Mouse (Mus musculus): ENCODE results near the gene Itga3.
"Not testable (repeated sequence)": the region's sequence is repeated elsewhere in the genome, so short reads cannot be mapped to it uniquely, and the experiment has no call there.

Itga3 gene

GRCm38 (mm10) chr11:95032945-95033344, 43.7 kb downstream of the Itga3 start:
- no peak for DNase-seq (ENCODE audit: extremely low read depth, low read depth)

GRCm38 (mm10) chr11:95027850-95028470, 48.6 kb downstream of the Itga3 start:
- DNase-seq (ENCODE audit: extremely low read depth, low read depth): no peak

- no peak for DNase-seq (ENCODE audit: extremely low read depth, low read depth)
These were observed 49.8 kb downstream of the Itga3 start for GRCm38 (mm10) chr11:95026849-95027248.

- no peak for DNase-seq (ENCODE audit: extremely low read depth, low read depth)
These were observed 50.5 kb downstream of the Itga3 start for GRCm38 (mm10) chr11:95026090-95026542.

GRCm38 (mm10) chr11:95025227-95026012, 51.2 kb downstream of the Itga3 start:
- no peak for DNase-seq (ENCODE audit: extremely low read depth, low read depth)

- DNase-seq (ENCODE audit: extremely low read depth, low read depth): no peak
These were observed 52.0 kb downstream of the Itga3 start for GRCm38 (mm10) chr11:95024439-95025184.

GRCm38 (mm10) chr11:95023481-95023880, 53.1 kb downstream of the Itga3 start:
- no peak for DNase-seq (ENCODE audit: extremely low read depth, low read depth)

GRCm38 (mm10) chr11:95022237-95022992, 54.2 kb downstream of the Itga3 start:
- no peak for DNase-seq (ENCODE audit: extremely low read depth, low read depth)

GRCm38 (mm10) chr11:95015484-95015883, 61.1 kb downstream of the Itga3 start:
- no peak for DNase-seq (ENCODE audit: extremely low read depth, low read depth)

- DNase-seq (ENCODE audit: extremely low read depth, low read depth): no peak
These were observed 64.1 kb downstream of the Itga3 start for GRCm38 (mm10) chr11:95012487-95012886.

- DNase-seq (ENCODE audit: extremely low read depth, low read depth): peak; percentile 99
These were observed 64.5 kb downstream of the Itga3 start for GRCm38 (mm10) chr11:95012075-95012474.

GRCm38 (mm10) chr11:95011416-95011815, 65.2 kb downstream of the Itga3 start:
- no peak for DNase-seq (ENCODE audit: extremely low read depth, low read depth)

GRCm38 (mm10) chr11:95010841-95011403, 65.7 kb downstream of the Itga3 start:
- not testable (repeated sequence) for DNase-seq (ENCODE audit: extremely low read depth, low read depth)

- no peak for DNase-seq (ENCODE audit: extremely low read depth, low read depth)
These were observed 66.4 kb downstream of the Itga3 start for GRCm38 (mm10) chr11:95010141-95010739.

GRCm38 (mm10) chr11:95009629-95010014, 67.0 kb downstream of the Itga3 start, which contains the start of gene Samd14:
Gene Samd14 (plus strand): TSS chr11:95009879.
- no peak for DNase-seq (ENCODE audit: extremely low read depth, low read depth)

- DNase-seq (ENCODE audit: extremely low read depth, low read depth): no peak
These were observed 67.7 kb downstream of the Itga3 start for GRCm38 (mm10) chr11:95008661-95009628.

GRCm38 (mm10) chr11:95007418-95007817, 69.2 kb downstream of the Itga3 start:
- no peak for DNase-seq (ENCODE audit: extremely low read depth, low read depth)

- no peak for DNase-seq (ENCODE audit: extremely low read depth, low read depth)
These were observed 69.9 kb downstream of the Itga3 start for GRCm38 (mm10) chr11:95006525-95007219.

GRCm38 (mm10) chr11:95006038-95006437, 70.6 kb downstream of the Itga3 start:
- DNase-seq (ENCODE audit: extremely low read depth, low read depth): no peak
